Mouse (Mus musculus): Measurements from ENCODE around the gene Akt3.

DNA sequence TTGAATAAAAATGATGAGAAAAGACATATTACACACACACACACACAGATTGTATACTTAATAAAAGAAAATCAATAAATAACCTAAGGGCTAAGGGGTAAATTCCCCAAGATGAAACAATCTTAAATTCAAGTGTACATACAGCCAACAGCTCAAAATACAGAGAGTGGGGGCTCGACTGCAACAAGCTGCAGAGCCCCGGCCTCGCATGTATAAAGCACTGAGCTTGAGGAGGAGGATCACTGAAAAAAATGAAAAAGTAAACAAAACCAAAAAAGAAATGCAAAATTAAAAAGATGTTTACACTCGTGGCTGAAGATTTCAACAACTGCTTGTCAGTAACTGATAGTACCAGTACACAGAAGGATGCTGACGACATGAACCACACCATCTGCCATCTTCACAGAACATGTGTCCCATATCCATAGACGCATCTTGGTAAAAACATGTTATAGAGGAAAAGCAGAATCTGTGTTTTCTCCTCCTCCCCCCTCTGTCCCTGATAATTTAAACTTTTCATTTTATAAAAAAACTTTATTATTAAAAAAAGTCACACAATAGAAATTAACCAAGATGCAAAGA, 218.8 kb downstream of the Akt3 start:
- TF ChIP-seq POLR2A (IDR thresholded peaks at IDR 0.05; ENCODE audit: borderline replicate concordance, low read depth, low read length) (no peak), CTCF (IDR thresholded peaks at IDR 0.05; ENCODE audit: low read depth, low read length) (no peak)

Measured in bone marrow macrophage, adult 2 months (primary cell).